Mouse (Mus musculus) urinary bladder, adult 2 months (tissue): ENCODE data around the gene Exoc3l2. TPM values are rescaled to one million over a fixed set of nuclear protein-coding genes. Genes with fewer than 3 reads are reported as not detected.

ENCODE experiments used
- DNase-seq: peaks from one replicate; pipeline ENCODE4 v3.0.0; 2022; ENCODE audit warnings: low spot score
- polyA plus RNA-seq: library from polyadenylated mRNA; depleted of rRNA; stranded (reverse); fragments of >200 nt; gene quantifications from 2 replicates; pipeline ENCODE4 v1.2.3, GENCODE M21; 2012; rRNA removed

Exoc3l2 gene
- polyA plus RNA-seq, 1 experiment, result 8.4 TPM

GRCm38 (mm10) chr7:19523017-19523756, 60.1 kb downstream of the Exoc3l2 start:
- DNase-seq, result no peak

GRCm38 (mm10) chr7:19523757-19524419, 60.8 kb downstream of the Exoc3l2 start:
- no peak for DNase-seq

DNA sequence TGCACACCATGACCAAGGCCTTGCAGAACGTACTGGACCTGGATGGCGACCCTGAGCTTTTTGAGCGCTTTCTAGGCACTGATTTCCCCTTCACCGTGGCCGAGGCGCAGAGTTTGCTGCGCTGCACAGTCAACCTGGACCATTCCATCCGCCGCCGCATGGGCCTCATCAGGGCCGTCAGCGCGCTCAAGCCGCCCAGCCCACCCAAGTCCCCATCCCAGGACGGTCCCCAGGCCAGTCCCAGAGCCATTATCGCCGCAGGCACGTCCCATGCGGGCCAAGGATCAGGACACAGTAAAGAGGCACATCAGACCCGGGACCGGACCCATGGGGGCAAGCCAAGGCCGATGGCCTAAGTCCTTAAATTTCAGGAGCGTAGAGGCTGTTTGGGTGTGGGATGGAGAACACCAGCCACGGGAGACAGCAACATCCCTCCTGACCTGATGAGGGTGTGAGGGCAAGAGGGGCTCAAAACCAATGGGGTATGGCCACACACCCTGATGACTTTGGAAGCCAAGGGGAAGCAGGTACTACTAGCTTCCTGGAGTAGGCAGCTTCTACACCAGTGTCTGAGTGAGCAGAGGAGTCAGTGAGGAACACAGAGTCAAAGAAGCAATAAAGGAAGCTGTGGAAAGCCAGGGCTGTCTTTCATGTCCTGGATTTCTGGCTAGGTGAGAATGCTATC, 61.4 kb downstream of the Exoc3l2 start:
- DNase-seq, result no peak

DNA sequence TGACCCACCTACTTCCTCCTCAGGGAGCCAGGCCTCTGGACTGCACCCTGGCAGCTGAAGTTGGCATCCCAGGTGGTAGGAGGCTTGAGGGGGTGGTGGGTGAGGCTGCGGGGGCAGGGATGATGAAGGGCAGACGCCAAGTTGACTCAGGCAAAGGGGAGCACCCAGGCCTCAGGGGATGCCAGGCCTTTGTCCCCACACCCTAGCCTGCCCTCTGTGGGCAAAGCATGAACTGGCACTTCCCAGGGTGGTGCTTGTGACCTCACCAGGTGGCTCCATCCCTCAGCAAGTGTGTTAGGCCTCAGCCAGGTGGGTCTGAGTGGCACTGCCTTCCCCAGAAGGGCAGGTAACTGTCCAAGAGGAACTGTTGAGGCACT, 62.0 kb downstream of the Exoc3l2 start:
- no peak for DNase-seq

DNA sequence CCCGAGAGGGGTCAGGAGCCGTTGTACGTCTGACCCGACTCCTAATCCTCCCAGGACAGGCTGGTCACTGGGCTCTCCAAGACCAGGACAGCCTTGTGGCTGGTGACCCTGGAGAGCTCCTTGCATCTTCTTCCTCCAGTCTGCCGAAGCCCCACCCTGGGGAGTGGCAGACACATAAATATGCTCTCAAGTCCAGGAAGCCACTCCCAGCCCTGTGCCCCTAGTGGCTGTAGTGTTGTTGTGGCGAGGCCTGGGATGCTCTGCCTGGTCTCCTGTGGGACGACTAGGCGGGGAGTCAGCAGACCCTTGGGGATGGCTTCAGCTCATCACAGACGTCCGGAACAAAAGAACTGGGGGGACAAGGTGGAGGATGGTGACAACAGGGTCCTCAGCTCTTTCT, 67.9 kb downstream of the Exoc3l2 start:
- no peak for DNase-seq

GRCm38 (mm10) chr7:19532240-19532639, 69.1 kb downstream of the Exoc3l2 start:
- DNase-seq, result no peak

DNA sequence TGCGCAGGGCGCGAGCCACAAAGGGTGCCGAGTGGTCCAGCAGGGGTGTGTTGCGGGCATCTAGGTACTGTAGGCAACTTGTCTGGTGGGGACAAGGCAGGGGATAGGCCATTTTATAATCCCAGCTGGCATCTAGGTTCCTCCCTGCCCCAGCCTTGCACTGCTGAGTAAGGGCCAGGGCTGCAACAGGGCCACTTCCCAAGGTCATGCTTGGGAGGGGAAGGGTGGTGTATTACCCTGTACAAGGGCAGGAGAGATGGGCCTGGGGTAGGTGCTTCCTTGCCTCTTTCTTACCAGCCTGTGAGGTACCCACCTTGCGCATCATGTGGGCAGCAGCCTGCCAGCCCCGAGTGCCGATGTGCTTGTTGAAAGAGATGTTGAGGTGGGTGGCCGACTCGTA, 71.5 kb downstream of the Exoc3l2 start:
- no peak for DNase-seq

DNA sequence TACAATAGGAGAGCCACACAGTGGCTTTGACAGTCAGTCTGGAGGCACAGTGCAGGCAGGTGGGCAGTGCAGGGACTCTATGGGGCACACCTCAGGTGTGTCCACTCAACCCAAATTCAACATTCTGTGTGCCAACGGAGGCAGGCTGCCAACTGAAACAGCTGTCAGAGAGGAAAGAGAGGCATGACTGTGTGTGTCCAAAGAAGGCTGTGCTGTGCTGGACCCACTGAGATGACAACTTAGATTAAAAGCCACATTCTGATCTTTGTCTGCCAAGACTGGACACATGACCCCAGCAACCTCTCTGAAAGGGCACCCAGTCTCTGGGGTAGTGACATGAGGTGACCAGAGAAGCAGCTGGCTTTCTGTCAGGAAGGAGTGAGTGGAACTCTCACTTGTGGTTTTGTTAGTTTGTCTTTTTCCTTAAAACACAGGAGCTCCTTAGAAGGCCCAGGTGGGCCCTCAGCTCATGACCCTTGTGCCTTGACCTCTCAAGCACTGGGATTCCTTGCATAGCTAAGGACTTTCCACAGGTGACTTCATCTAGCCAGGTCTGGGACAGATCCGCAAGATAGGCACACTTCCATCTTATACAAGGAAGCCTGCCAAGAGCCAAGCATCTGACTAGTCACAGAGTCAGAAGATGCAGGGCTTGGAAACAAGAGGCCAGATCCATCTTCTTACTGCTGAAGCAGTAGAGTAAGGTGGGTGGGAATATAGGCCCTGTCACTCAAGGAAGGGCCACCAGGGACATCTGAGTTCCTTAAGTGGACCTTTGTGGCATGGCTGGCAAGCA, 77.8 kb downstream of the Exoc3l2 start:
- no peak for DNase-seq

DNA sequence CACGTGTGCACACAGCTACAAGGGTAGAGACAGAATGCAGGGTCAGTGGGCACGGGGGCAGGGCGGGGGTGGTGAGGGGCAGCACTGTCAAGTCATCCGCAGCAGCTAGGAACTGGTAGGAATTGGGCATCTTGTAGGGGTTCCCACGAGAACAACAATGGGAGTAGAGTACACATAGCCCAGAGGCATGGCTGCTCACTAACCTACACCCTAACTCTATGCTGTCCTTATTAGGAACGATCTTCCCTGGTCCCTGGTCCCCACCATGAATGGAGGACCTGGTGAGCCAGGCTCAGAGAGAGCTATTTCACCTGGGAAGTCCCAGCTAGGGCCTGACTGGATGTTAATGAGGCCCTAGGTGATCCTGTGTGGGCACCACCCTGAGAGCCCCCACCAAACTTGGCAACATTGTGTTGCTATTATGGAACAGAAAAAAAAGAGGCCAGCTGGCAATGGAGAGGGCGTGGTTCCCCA, 78.6 kb downstream of the Exoc3l2 start:
- no peak for DNase-seq

GRCm38 (mm10) chr7:19542155-19542691, 79.1 kb downstream of the Exoc3l2 start:
- DNase-seq, result no peak

DNA sequence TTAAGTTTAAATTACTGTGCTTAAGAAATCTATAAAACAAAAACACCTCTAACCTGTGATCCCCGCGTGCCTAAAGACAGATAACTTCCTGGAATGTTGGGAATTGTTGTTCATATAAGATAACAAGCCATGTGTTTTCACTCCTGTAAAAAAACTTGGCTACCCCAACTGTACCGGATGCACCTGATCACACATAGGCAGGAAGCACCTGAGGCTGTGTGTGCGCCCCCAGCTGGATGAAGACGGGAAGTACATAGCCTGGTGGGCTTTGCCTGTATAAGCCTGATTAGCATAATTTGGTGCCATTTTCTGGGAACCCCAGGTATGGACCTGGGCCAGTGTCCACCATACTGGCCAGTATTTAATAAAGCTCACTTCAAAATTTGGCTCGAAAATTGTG, 80.5 kb downstream of the Exoc3l2 start:
- no peak for DNase-seq

GRCm38 (mm10) chr7:19546007-19546406, 82.9 kb downstream of the Exoc3l2 start:
- DNase-seq, result no peak

Other genes with a start within 250 kb of the Exoc3l2 start
- gene Opa3, start 235.0 kb upstream of the Exoc3l2 start, polyA plus RNA-seq, result 18.1 and 19.4 TPM in 2 replicates
- 133 and 146 TPM in 2 replicates for gene Vasp, start 191.5 kb upstream of the Exoc3l2 start, polyA plus RNA-seq
- gene Ppm1n, start 183.3 kb upstream of the Exoc3l2 start, polyA plus RNA-seq, result 0.04 and 0.29 TPM in 2 replicates
- 36.2 and 45.7 TPM in 2 replicates for gene Rtn2, start 180.7 kb upstream of the Exoc3l2 start, polyA plus RNA-seq
- 1.5 and 2.6 TPM in 2 replicates for gene Fosb, start 153.3 kb upstream of the Exoc3l2 start, polyA plus RNA-seq
- 42.3 and 47.5 TPM in 2 replicates for gene Ercc1, start 118.6 kb upstream of the Exoc3l2 start, polyA plus RNA-seq
- gene Cd3eap, start 103.8 kb upstream of the Exoc3l2 start, polyA plus RNA-seq, result 8.9 and 9.8 TPM in 2 replicates
- 16.5 and 19.6 TPM in 2 replicates for gene Ppp1r13l, start 103.6 kb upstream of the Exoc3l2 start, polyA plus RNA-seq
- gene Ercc2, start 81.3 kb upstream of the Exoc3l2 start, polyA plus RNA-seq, result 23.8 and 24.5 TPM in 2 replicates
- 6.5 and 7.9 TPM in 2 replicates for gene Klc3, start 59.2 kb upstream of the Exoc3l2 start, polyA plus RNA-seq
- 417 and 477 TPM in 2 replicates for gene Ckm, start 58.6 kb upstream of the Exoc3l2 start, polyA plus RNA-seq
- 13.3 and 19.4 TPM in 2 replicates for gene Mark4, start 4.5 kb upstream of the Exoc3l2 start, polyA plus RNA-seq
- 6.6 and 7.4 TPM in 2 replicates for gene Bloc1s3, start 45.0 kb downstream of the Exoc3l2 start, polyA plus RNA-seq
- gene Trappc6a, start 45.1 kb downstream of the Exoc3l2 start, polyA plus RNA-seq, result 58.7 and 77.3 TPM in 2 replicates
- gene Nkpd1, start 54.5 kb downstream of the Exoc3l2 start, polyA plus RNA-seq, result 1.5 and 1.6 TPM in 2 replicates
- gene Ppp1r37, start 99.7 kb downstream of the Exoc3l2 start, polyA plus RNA-seq, result 61.4 and 64.8 TPM in 2 replicates
- 6.2 and 7.0 TPM in 2 replicates for gene Zfp296, start 114.0 kb downstream of the Exoc3l2 start, polyA plus RNA-seq
- 69.0 TPM in 2 replicates for gene Gemin7, start 114.3 kb downstream of the Exoc3l2 start, polyA plus RNA-seq
- 68.9 and 76.5 TPM in 2 replicates for gene Clasrp, start 141.2 kb downstream of the Exoc3l2 start, polyA plus RNA-seq
- 22.5 and 23.5 TPM in 2 replicates for gene Relb, start 166.1 kb downstream of the Exoc3l2 start, polyA plus RNA-seq
- 54.8 and 64.2 TPM in 2 replicates for gene Clptm1, start 201.7 kb downstream of the Exoc3l2 start, polyA plus RNA-seq
- 0.86 and 1.1 TPM in 2 replicates for gene Apoc2, start 214.6 kb downstream of the Exoc3l2 start, polyA plus RNA-seq
- not detected in 2 replicates for gene Gm44805, start 218.1 kb downstream of the Exoc3l2 start, polyA plus RNA-seq
- 0.19 and 0.28 TPM in 2 replicates for gene Apoc4, start 218.1 kb downstream of the Exoc3l2 start, polyA plus RNA-seq
- gene Apoc1, start 229.3 kb downstream of the Exoc3l2 start, polyA plus RNA-seq, result 54.0 and 72.3 TPM in 2 replicates
- 1,139 and 1,516 TPM in 2 replicates for gene Apoe, start 235.9 kb downstream of the Exoc3l2 start, polyA plus RNA-seq